Mouse (Mus musculus): ENCODE results near the gene Edn1. TPM values are rescaled to one million over a fixed set of nuclear protein-coding genes. Genes with fewer than 3 reads are reported as not detected.
A peak's percentile ranks its signal among the peaks of the same experiment; 100 is the strongest.

The Edn1 gene
- polyA plus RNA-seq, 1 experiment: 3.1 TPM

GRCm38 (mm10) chr13:42303180-42303929 lies 2.1 kb downstream of the Edn1 start:
- Histone ChIP-seq H3K4me1 (ENCODE audit: control insufficient read depth, insufficient read depth, insufficient read length, low read length) (no peaks in the 10 kb centered on the region), H3K27ac (replicated peaks; ENCODE audit: low read depth, low read length) (no peak overlapping the region), H3K4me3 (ENCODE audit: insufficient read depth, low read depth, low read length) (peak overlapping the region; percentile 43)

DNA sequence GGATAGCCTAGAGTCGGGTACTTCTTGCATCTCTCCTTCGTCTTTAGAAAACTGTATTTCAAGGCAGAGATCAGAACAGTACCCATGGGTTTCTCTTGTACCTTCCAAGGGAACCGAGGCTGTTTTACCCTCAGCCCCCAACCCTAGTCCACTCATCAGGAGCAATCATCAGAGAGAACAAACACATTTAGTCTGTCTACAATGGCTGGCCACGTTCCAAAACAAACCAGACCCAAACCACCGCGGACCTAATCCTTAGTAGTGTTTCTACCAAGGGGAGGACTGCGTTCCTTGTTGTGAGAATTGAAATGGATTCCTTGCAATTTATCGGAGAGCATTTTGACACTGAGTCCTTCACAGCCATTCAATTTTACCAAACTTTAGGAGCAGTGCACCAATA lies 2.9 kb downstream of the Edn1 start:
- H3K4me3 ChIP-seq (ENCODE audit: insufficient read depth, low read depth, low read length): peak overlapping the region; percentile 43; the same call in 1 of the 2 replicates
- H3K4me1 ChIP-seq (ENCODE audit: control insufficient read depth, insufficient read depth, insufficient read length, low read length): no peaks in the 10 kb centered on the region
- H3K27ac ChIP-seq (replicated peaks; ENCODE audit: low read depth, low read length): no peak overlapping the region

DNA sequence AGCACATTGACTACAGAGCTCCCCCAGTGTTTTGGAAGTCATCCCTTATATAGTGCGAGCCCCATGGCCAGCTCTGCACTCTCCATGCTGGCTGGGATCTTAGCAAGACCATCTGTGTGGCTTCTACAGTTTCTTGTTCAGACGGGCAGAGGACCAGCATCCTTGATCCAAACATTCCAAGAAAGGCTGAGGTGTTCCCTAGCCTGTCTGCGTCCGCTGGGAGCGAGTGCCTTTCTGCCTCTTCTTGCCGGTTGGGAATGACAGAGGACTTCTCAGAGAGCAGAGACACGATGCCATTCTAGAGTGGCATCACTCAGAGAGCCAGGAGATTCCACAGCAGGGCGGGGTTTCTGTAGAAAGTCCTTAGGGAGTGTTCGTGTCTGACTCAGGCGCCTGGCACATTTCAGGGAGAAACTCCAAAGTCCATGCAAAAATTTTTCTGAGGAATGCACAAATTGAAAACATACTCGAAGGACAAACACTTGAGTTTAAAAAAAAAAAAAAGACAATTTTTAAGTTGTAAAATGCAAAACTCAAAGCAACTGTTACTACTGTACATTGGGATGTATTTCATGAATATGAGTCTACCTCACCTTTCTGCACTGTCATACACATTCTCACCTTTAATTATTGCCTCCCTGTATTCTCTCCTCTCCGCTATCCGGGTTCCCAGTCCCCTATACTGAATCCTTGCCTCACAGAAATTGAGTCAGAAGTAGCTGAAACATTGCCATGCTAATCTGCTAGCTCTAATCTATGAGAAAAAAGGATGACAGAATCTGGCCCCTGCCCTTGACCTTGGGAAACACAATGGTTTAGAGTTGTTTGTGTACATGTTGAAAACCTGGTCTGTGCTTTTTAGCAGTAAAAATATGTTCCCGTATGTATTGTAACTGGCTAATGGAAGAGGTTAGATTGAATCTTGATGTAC lies 5.9 kb downstream of the Edn1 start:
- H3K27ac ChIP-seq (replicated peaks; ENCODE audit: low read depth, low read length): no peak overlapping the region
- no peaks in the 10 kb centered on the region for H3K4me1 ChIP-seq (ENCODE audit: control insufficient read depth, insufficient read depth, insufficient read length, low read length)
- H3K4me3 ChIP-seq (ENCODE audit: insufficient read depth, low read depth, low read length): no peak overlapping the region

DNA sequence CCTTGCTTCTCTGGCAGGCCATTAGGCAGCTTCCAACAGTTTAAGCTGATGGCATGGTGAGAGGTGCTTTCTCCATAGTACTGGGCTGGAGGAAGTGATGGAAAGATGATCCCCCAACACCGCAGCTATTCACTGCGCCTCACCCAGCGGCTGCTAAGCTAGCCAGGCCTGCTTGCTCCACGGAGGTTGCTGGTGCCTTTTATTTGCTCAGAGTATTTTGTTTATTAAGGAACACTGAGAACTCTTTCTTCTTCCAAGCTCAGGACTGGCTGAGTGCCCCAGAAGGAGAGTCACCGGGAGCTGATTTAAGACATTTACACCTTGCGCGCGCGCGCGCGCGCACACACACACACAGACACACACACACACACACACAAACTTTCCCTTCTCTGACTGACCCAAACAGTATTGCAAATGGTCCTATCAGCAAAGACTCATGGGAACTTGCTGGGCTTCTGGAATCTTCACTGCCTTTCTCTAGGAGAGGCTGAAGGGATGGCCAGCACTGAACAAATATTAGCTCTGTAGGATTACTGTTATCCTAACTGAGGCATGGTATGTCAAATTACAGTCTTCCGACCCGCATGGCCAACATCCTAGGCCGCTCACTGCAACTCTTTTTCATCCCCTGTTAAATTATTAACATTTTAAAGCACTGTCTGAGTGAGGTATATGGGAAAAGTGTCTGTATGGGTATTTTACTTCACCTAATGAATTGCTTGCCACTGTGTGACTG lies 7.3 kb downstream of the Edn1 start:
- Histone ChIP-seq H3K27ac (replicated peaks; ENCODE audit: low read depth, low read length) (no peak overlapping the region), H3K4me3 (ENCODE audit: insufficient read depth, low read depth, low read length) (no peak overlapping the region), H3K4me1 (ENCODE audit: control insufficient read depth, insufficient read depth, insufficient read length, low read length) (no peaks in the 10 kb centered on the region)

GRCm38 (mm10) chr13:42309804-42310203 lies 8.5 kb downstream of the Edn1 start:
- no peaks in the 10 kb centered on the region for H3K4me1 ChIP-seq (ENCODE audit: control insufficient read depth, insufficient read depth, insufficient read length, low read length)
- no peak overlapping the region for H3K27ac ChIP-seq (replicated peaks; ENCODE audit: low read depth, low read length)
- H3K4me3 ChIP-seq (ENCODE audit: insufficient read depth, low read depth, low read length): no peak overlapping the region

GRCm38 (mm10) chr13:42315628-42316027 lies 14.4 kb downstream of the Edn1 start:
- no peak overlapping the region for H3K4me3 ChIP-seq (ENCODE audit: insufficient read depth, low read depth, low read length)
- H3K4me1 ChIP-seq (ENCODE audit: control insufficient read depth, insufficient read depth, insufficient read length, low read length): no peaks in the 10 kb centered on the region
- no peak overlapping the region for H3K27ac ChIP-seq (replicated peaks; ENCODE audit: low read depth, low read length)

DNA sequence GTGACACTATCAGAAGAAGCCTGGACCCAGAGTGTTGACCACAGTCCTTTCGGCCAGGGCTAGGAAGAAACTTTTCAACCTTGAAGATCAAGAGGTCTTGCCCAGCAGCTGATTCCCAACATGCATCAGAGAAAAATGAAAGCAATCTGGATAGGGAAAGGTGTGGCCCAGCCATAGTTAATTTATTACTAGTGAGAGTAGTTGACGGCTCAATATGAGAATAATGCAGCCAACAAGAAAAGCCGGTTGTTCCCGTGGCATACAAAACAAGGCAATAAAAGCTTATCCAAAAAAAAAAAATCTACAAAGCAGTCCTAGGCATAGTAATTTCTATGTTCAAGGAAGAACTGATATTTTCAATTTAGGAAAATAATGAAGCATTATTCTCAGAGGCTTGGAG lies 16.5 kb downstream of the Edn1 start:
- H3K4me3 ChIP-seq (ENCODE audit: insufficient read depth, low read depth, low read length): no peak overlapping the region
- no peak overlapping the region for H3K27ac ChIP-seq (replicated peaks; ENCODE audit: low read depth, low read length)
- H3K4me1 ChIP-seq (ENCODE audit: control insufficient read depth, insufficient read depth, insufficient read length, low read length): no peaks in the 10 kb centered on the region

- no peaks in the 10 kb centered on the region for H3K4me1 ChIP-seq (ENCODE audit: control insufficient read depth, insufficient read depth, insufficient read length, low read length)
- H3K4me3 ChIP-seq (ENCODE audit: insufficient read depth, low read depth, low read length): no peak overlapping the region
- H3K27ac ChIP-seq (replicated peaks; ENCODE audit: low read depth, low read length): no peak overlapping the region
Observed at GRCm38 (mm10) chr13:42328576-42328975, 27.3 kb downstream of the Edn1 start.

GRCm38 (mm10) chr13:42331104-42331503 lies 29.8 kb downstream of the Edn1 start:
- no peak overlapping the region for H3K27ac ChIP-seq (replicated peaks; ENCODE audit: low read depth, low read length)
- no peak overlapping the region for H3K4me3 ChIP-seq (ENCODE audit: insufficient read depth, low read depth, low read length)
- no peaks in the 10 kb centered on the region for H3K4me1 ChIP-seq (ENCODE audit: control insufficient read depth, insufficient read depth, insufficient read length, low read length)

GRCm38 (mm10) chr13:42334981-42335380 lies 33.7 kb downstream of the Edn1 start:
- H3K4me1 ChIP-seq (ENCODE audit: control insufficient read depth, insufficient read depth, insufficient read length, low read length): no peaks in the 10 kb centered on the region
- H3K4me3 ChIP-seq (ENCODE audit: insufficient read depth, low read depth, low read length): no peak overlapping the region
- H3K27ac ChIP-seq (replicated peaks; ENCODE audit: low read depth, low read length): no peak overlapping the region

DNA sequence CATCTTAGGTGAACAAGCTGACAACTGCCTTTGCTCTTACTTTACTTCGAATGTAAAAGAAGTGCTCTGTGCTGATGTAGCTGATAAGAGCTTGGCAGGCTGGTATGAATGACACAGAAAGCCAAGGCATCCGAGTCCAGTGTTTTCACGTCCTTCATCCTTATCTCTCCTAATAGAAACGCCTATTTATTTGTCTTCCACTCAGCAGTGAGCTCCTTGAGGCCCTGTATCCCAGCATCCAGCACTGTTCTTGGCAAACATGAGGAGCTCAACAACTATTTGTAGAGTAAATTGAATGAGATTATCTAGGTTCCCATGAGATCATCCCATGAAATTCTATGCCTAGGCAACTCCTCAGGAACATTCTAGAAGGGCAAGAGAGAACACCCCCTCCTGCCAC lies 35.1 kb downstream of the Edn1 start:
- H3K27ac ChIP-seq (replicated peaks; ENCODE audit: low read depth, low read length): no peak overlapping the region
- no peaks in the 10 kb centered on the region for H3K4me1 ChIP-seq (ENCODE audit: control insufficient read depth, insufficient read depth, insufficient read length, low read length)
- H3K4me3 ChIP-seq (ENCODE audit: insufficient read depth, low read depth, low read length): no peak overlapping the region

- no peak overlapping the region for H3K4me3 ChIP-seq (ENCODE audit: insufficient read depth, low read depth, low read length)
- H3K27ac ChIP-seq (replicated peaks; ENCODE audit: low read depth, low read length): no peak overlapping the region
- H3K4me1 ChIP-seq (ENCODE audit: control insufficient read depth, insufficient read depth, insufficient read length, low read length): no peaks in the 10 kb centered on the region
Observed at GRCm38 (mm10) chr13:42337072-42337471, 35.8 kb downstream of the Edn1 start.

DNA sequence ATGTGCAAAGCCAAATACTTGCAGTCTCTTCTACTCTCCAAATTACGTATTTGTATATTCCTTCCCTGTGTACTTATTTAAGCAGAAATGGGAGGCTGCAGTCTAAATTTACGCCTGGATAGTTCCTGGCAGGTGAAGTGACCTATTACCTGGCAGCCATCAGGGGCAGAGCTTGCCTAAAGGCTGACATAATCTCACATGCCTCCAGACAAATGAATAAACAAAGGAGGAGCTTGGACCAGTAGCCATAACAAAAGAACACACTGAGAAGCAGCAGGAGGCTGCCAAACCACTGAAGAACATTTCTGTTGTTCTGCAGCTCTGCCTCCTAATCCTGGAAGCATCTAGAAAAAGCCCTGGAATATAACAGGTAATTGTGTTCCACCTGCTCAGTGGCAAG lies 38.2 kb downstream of the Edn1 start:
- no peak overlapping the region for H3K4me3 ChIP-seq (ENCODE audit: insufficient read depth, low read depth, low read length)
- no peak overlapping the region for H3K27ac ChIP-seq (replicated peaks; ENCODE audit: low read depth, low read length)
- no peaks in the 10 kb centered on the region for H3K4me1 ChIP-seq (ENCODE audit: control insufficient read depth, insufficient read depth, insufficient read length, low read length)

DNA sequence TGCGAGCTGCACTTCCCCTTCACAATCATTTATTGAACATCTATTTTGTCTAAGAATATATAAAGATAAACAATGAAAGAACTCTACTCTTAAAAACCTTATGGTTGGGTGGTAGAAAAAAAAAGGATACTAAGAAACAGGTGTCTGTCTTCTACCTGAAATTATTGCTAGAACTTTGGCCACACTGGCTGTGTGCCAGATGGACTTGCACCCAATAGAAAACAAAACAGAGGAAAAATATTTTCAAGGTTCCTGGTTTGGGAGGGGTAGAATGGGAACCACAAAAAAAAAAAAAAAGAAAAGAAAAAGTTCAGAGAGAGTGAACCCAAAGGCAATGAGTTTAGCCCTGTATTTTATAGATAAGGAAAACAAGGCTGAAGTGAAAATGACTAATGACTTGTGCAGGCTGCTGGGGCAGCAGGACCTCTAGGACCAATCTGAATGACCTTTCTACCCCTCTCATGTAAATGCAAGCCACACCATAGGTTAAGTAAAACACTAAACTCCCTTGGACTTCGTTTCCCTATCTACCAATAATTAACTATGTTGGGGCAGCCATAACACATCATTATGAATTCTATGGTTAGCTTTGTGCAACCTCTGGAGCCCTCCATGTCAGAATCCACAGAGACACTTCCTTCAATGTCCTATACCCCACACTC lies 40.7 kb downstream of the Edn1 start:
- H3K4me3 ChIP-seq (ENCODE audit: insufficient read depth, low read depth, low read length): no peak overlapping the region
- no peaks in the 10 kb centered on the region for H3K4me1 ChIP-seq (ENCODE audit: control insufficient read depth, insufficient read depth, insufficient read length, low read length)
- no peak overlapping the region for H3K27ac ChIP-seq (replicated peaks; ENCODE audit: low read depth, low read length)

GRCm38 (mm10) chr13:42345439-42345838 lies 44.2 kb downstream of the Edn1 start:
- no peak overlapping the region for H3K4me3 ChIP-seq (ENCODE audit: insufficient read depth, low read depth, low read length)
- H3K27ac ChIP-seq (replicated peaks; ENCODE audit: low read depth, low read length): no peak overlapping the region
- H3K4me1 ChIP-seq (ENCODE audit: control insufficient read depth, insufficient read depth, insufficient read length, low read length): no peaks in the 10 kb centered on the region

Measured in brown adipose tissue, adult 24 weeks (tissue).